Mouse (Mus musculus) testis, adult 2 months (tissue): ENCODE measurements around the gene 4933417A18Rik. TPM values are rescaled to one million over a fixed set of nuclear protein-coding genes. Genes with fewer than 3 reads are reported as not detected.
"Not testable (repeated sequence)": the region's sequence is repeated elsewhere in the genome, so short reads cannot be mapped to it uniquely, and the experiment has no call there.

Experiments
- H3K27ac ChIP-seq: fragments of 200-500 bp; 2 replicates; pipeline ENCODE4 v1.5.1; 2012; ENCODE audit warnings: low read depth, low read length; ENCODE audit not compliant: control insufficient read depth, insufficient read depth
- H3K27me3 ChIP-seq: fragments of 200-500 bp; 2 replicates; pipeline ENCODE4 v1.6.1; 2012; ENCODE audit warnings: mild to moderate bottlenecking, low read length, moderate library complexity; ENCODE audit not compliant: control insufficient read depth, insufficient read depth
- H3K36me3 ChIP-seq: fragments of 200-500 bp; 2 replicates; pipeline ENCODE4 v1.6.1; 2012; ENCODE audit warnings: mild to moderate bottlenecking, low read length; ENCODE audit not compliant: control insufficient read depth, insufficient read depth
- H3K4me1 ChIP-seq: fragments of 200-500 bp; 2 replicates; pipeline ENCODE4 v1.6.1; 2012; ENCODE audit warnings: low read length; ENCODE audit not compliant: control insufficient read depth, insufficient read depth
- H3K4me3 ChIP-seq: fragments of 200-500 bp; 2 replicates; pipeline ENCODE4 v1.5.1; 2012; ENCODE audit warnings: low read depth, mild to moderate bottlenecking, low read length, moderate library complexity, mixed read lengths; ENCODE audit not compliant: control insufficient read depth
- CTCF ChIP-seq: fragments of 200-500 bp; IDR thresholded peaks from 2 replicates; pipeline ENCODE4 v1.5.1; 2012; ENCODE audit warnings: low read depth, mild to moderate bottlenecking, inconsistent platforms, low read length, moderate library complexity; ENCODE audit not compliant: control insufficient read depth, insufficient read depth, insufficient replicate concordance
- POLR2A ChIP-seq: fragments of 200-500 bp; IDR thresholded peaks from 2 replicates; pipeline ENCODE4 v1.6.1; 2012; ENCODE audit warnings: low read depth, mild to moderate bottlenecking, inconsistent platforms, low read length, moderate library complexity; ENCODE audit not compliant: control insufficient read depth
- polyA plus RNA-seq: library from polyadenylated mRNA; depleted of rRNA; stranded (reverse); fragments of >200 nt; gene quantifications from 2 replicates; pipeline ENCODE4 v1.2.3, GENCODE M21; 2012; rRNA removed

4933417A18Rik gene
- 68.0 and 84.4 TPM in 2 replicates for polyA plus RNA-seq

GRCm38 (mm10) chr13:34924210-34924609, at the start of gene 4933417A18Rik, which contains the start of gene Fam217a:
4933417A18Rik (plus strand) TSS chr13:34924409.
Fam217a (minus strand) TSS chr13:34924310.
- Histone ChIP-seq H3K27me3 (no peaks in the 10 kb centered on the region), H3K27ac (no peak within 1 kb of the TSS), H3K4me3 (peak within 1 kb of the TSS; percentile 53), H3K4me1 (no peaks in the 10 kb centered on the region), H3K36me3 (no peaks in the 10 kb centered on the region)
- TF ChIP-seq POLR2A (peak; percentile 28; the same call in 1 of the 2 replicates), CTCF (no peak)

DNA sequence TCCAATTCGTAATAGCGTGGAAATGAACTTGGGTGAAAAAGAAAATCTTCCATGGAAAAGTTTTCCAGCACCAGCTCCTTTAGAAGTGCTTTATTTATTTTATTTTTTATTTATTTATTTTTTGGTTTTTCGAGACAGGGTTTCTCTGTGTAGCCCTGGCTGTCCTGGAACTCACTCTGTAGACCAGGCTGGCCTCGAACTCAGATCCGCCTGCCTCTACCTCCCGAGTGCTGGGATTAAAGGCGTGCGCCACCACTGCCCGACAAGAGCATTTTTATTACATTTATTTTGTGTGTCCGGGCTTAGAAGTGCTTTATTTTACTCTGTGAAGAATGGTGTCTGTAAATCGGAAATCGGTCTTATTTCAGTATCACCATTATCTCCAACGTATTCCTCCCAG, 49.5 kb upstream of the 4933417A18Rik start:
- not testable (repeated sequence) for H3K4me1 ChIP-seq, H3K36me3 ChIP-seq, H3K27me3 ChIP-seq
- Histone ChIP-seq H3K4me3 (peak overlapping the region; percentile 96), H3K27ac (peak overlapping the region; percentile 1; the same call in 1 of the 2 replicates)

- peaks cover 2% of the 10 kb centered on the region; the same call in 1 of the 2 replicates for H3K4me1 ChIP-seq
- TF ChIP-seq POLR2A, result peak; percentile 47; the same call in 1 of the 2 replicates
- TF ChIP-seq CTCF, result no peak
- no peaks in the 10 kb centered on the region for H3K27me3 ChIP-seq
- H3K27ac ChIP-seq, result peak within 1 kb of the TSS; percentile 95
- H3K4me3 ChIP-seq, result peak within 1 kb of the TSS; percentile 96
- no peaks in the 10 kb centered on the region for H3K36me3 ChIP-seq
Measured at GRCm38 (mm10) chr13:34875166-34875710, 49.0 kb upstream of the 4933417A18Rik start, which contains the start of gene Prpf4b. Prpf4b (plus strand) TSS chr13:34875302.

- no peak for TF ChIP-seq POLR2A
- no peak for TF ChIP-seq CTCF
Measured at GRCm38 (mm10) chr13:34875741-34876445, 48.3 kb upstream of the 4933417A18Rik start.

DNA sequence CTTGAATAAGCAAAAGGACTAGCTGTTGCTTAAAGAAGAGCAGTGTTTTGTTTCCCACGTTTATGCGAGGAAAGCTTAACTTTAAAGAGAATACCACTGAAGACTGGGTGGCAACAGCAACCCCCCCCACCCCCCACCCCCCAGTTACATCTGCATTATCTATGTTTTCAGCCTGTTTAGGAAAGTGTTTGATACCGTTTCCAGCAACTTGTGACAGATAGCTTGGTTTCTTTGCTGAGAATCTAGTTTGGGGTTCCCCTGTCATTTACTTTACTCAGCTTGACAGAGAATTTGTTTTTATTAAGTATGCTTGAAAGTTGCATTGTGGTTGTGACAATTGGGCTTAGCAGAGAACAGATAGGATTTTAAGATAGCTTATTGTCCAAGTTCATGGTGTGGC, 47.7 kb upstream of the 4933417A18Rik start:
- H3K4me3 ChIP-seq, result no peak overlapping the region
- no peaks in the 10 kb centered on the region for H3K27me3 ChIP-seq
- H3K36me3 ChIP-seq, result no peaks in the 10 kb centered on the region
- TF ChIP-seq CTCF, result no peak
- no peak for TF ChIP-seq POLR2A
- peaks cover 2% of the 10 kb centered on the region; the same call in 1 of the 2 replicates for H3K4me1 ChIP-seq
- H3K27ac ChIP-seq, result no peak overlapping the region

More at GRCm38 (mm10) chr13:34875741-34876445, 48.3 kb upstream of the 4933417A18Rik start:
- H3K4me1 ChIP-seq, result peaks cover 2% of the 10 kb centered on the region; the same call in 1 of the 2 replicates
- peak overlapping the region; percentile 93 for H3K4me3 ChIP-seq
- H3K36me3 ChIP-seq, result no peaks in the 10 kb centered on the region
- H3K27me3 ChIP-seq, result no peaks in the 10 kb centered on the region
- H3K27ac ChIP-seq, result peak overlapping the region; percentile 95

DNA sequence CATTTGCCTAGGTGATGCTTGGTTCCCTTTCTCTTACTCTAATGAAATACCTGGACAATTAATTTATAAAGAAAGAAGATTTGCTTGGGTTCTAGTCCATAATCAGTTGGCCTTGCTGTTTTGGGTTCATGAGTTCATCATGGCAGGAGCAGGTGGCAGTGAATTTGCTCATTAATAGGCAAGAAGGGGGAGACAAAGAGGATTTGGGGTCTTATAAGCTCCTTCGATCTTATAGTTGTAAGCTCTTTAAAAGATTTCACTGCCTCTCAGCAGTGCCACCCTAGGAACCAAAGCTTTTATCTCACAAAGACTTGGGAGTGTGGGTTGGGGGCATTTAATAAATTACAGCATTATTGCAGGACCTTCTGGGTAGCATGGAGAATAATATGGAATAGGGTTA, 31.3 kb upstream of the 4933417A18Rik start:
- peaks cover 1% of the 10 kb centered on the region for H3K36me3 ChIP-seq

DNA sequence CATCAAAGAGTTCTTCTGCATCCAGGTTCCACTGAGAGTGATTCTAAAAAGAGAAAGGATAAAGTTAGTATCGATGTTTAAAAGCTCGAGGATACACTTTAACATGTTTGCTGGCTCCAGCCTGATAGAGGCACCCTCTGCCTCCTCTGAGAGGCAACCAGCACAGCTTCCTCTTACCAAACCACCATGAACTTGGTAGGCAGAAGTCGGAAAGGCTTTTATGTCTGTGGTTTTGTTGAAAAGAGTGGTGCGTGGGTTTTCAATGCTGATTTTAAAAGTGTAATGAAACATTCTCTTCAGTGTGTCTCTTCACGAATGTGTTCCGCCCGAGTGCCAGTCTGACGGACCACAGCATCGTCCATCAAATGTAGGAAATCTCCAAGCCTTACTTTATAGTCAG, 9.6 kb upstream of the 4933417A18Rik start:
- peak overlapping the region; percentile 44; the same call in 1 of the 2 replicates for H3K4me3 ChIP-seq
- peaks cover 5% of the 10 kb centered on the region for H3K4me1 ChIP-seq
- no peak overlapping the region for H3K27ac ChIP-seq
- no peaks in the 10 kb centered on the region for H3K36me3 ChIP-seq
- no peak for TF ChIP-seq POLR2A
- TF ChIP-seq CTCF, result no peak
- H3K27me3 ChIP-seq, result no peaks in the 10 kb centered on the region

More for the DNA sequence above, 31.3 kb upstream of the 4933417A18Rik start:
- Histone ChIP-seq H3K4me3 (no peak overlapping the region), H3K4me1 (no peaks in the 10 kb centered on the region), H3K27me3 (no peaks in the 10 kb centered on the region), H3K27ac (no peak overlapping the region)
- no peak for TF ChIP-seq CTCF
